Mouse (Mus musculus): Measurements from ENCODE around the gene Gm8677. TPM values are rescaled to one million over a fixed set of nuclear protein-coding genes. Genes with fewer than 3 reads are reported as not detected.
"Not testable (repeated sequence)": the region's sequence is repeated elsewhere in the genome, so short reads cannot be mapped to it uniquely, and the experiment has no call there.

The Gm8677 gene
- not detected in 2 replicates for polyA plus RNA-seq (2015; fragmentation: Nextera tagmentation; extraction: Ambion mirVana)

GRCm38 (mm10) chr7:22534787-22535186, at the start of gene Gm8677:
Gm8677 (minus strand) TSS chr7:22534887.
- not testable (repeated sequence) for H3K9ac ChIP-seq (ENCODE audit: low read depth, low read length)
- no CpG with 5 or more reads among the region's 1 CpGs for WGBS

GRCm38 (mm10) chr7:22565243-22565642, 30.6 kb upstream of the Gm8677 start, which contains the start of gene Gm4201:
Gm4201 (minus strand) TSS chr7:22565343.
- H3K4me3 ChIP-seq (ENCODE audit: low read length); H3K27me3 ChIP-seq (replicated peaks; ENCODE audit: control insufficient read depth, insufficient read depth, low read length); H3K4me2 ChIP-seq (ENCODE audit: low read depth, low read length); H3K9me3 ChIP-seq (ENCODE audit: control insufficient read depth, low read length); H3K9ac ChIP-seq (ENCODE audit: low read depth, low read length); ATAC-seq; H3K27ac ChIP-seq (ENCODE audit: low read length); H3K4me1 ChIP-seq (ENCODE audit: control insufficient read depth, insufficient read depth, low read length); H3K36me3 ChIP-seq (ENCODE audit: control insufficient read depth, insufficient read depth, low read length): not testable (repeated sequence)
- no CpG with 5 or more reads among the region's 3 CpGs for whole genome bisulfite sequencing

More at GRCm38 (mm10) chr7:22534787-22535186, at the start of gene Gm8677:
- H3K4me1 ChIP-seq (ENCODE audit: control insufficient read depth, insufficient read depth, low read length); H3K27me3 ChIP-seq (replicated peaks; ENCODE audit: control insufficient read depth, insufficient read depth, low read length); H3K4me3 ChIP-seq (ENCODE audit: low read length); H3K9me3 ChIP-seq (ENCODE audit: control insufficient read depth, low read length); H3K4me2 ChIP-seq (ENCODE audit: low read depth, low read length); ATAC-seq; H3K27ac ChIP-seq (ENCODE audit: low read length); H3K36me3 ChIP-seq (ENCODE audit: control insufficient read depth, insufficient read depth, low read length): not testable (repeated sequence)

- H3K27me3 ChIP-seq (replicated peaks; ENCODE audit: control insufficient read depth, insufficient read depth, low read length); H3K36me3 ChIP-seq (ENCODE audit: control insufficient read depth, insufficient read depth, low read length); H3K4me1 ChIP-seq (ENCODE audit: control insufficient read depth, insufficient read depth, low read length); H3K4me3 ChIP-seq (ENCODE audit: low read length); H3K9ac ChIP-seq (ENCODE audit: low read depth, low read length); H3K4me2 ChIP-seq (ENCODE audit: low read depth, low read length); H3K9me3 ChIP-seq (ENCODE audit: control insufficient read depth, low read length); H3K27ac ChIP-seq (ENCODE audit: low read length); ATAC-seq: not testable (repeated sequence)
- whole genome bisulfite sequencing, result no CpG with 5 or more reads among the region's 3 CpGs
Measured at GRCm38 (mm10) chr7:22522667-22523066, 12.0 kb downstream of the Gm8677 start, which contains the start of gene Vmn1r152. Vmn1r152 (plus strand) TSS chr7:22522967.

GRCm38 (mm10) chr7:22499578-22499977, 35.1 kb downstream of the Gm8677 start, which contains the start of gene Vmn1r151:
Vmn1r151 (minus strand) TSS chr7:22499678.
- H3K27me3 ChIP-seq (replicated peaks; ENCODE audit: control insufficient read depth, insufficient read depth, low read length); ATAC-seq; H3K4me2 ChIP-seq (ENCODE audit: low read depth, low read length); H3K9me3 ChIP-seq (ENCODE audit: control insufficient read depth, low read length); H3K27ac ChIP-seq (ENCODE audit: low read length); H3K36me3 ChIP-seq (ENCODE audit: control insufficient read depth, insufficient read depth, low read length); H3K4me3 ChIP-seq (ENCODE audit: low read length); H3K4me1 ChIP-seq (ENCODE audit: control insufficient read depth, insufficient read depth, low read length); H3K9ac ChIP-seq (ENCODE audit: low read depth, low read length): not testable (repeated sequence)
- 37% methylated on average over 1 of the region's 3 CpGs for whole genome bisulfite sequencing

Other genes with a start within 250 kb of the Gm8677 start
- gene Gm4187, start 205.2 kb downstream of the Gm8677 start, polyA plus RNA-seq (2015; fragmentation: Nextera tagmentation; extraction: Ambion mirVana), result not detected in 2 replicates
- gene Gm8660, start 163.8 kb downstream of the Gm8677 start, polyA plus RNA-seq (2015; fragmentation: Nextera tagmentation; extraction: Ambion mirVana), result not detected in 2 replicates
- gene Vmn1r148, start 121.3 kb downstream of the Gm8677 start, polyA plus RNA-seq (2015; fragmentation: Nextera tagmentation; extraction: Ambion mirVana), result not detected in 2 replicates
- not detected in 2 replicates for gene Vmn1r149, start 96.7 kb downstream of the Gm8677 start, polyA plus RNA-seq (2015; fragmentation: Nextera tagmentation; extraction: Ambion mirVana)
- gene Gm10665, start 70.8 kb downstream of the Gm8677 start, polyA plus RNA-seq (2015; fragmentation: Nextera tagmentation; extraction: Ambion mirVana), result not detected in 2 replicates
- gene Vmn1r151, start 35.2 kb downstream of the Gm8677 start, polyA plus RNA-seq (2015; fragmentation: Nextera tagmentation; extraction: Ambion mirVana), result not detected in 2 replicates
- gene Vmn1r152, start 11.9 kb downstream of the Gm8677 start, polyA plus RNA-seq (2015; fragmentation: Nextera tagmentation; extraction: Ambion mirVana), result not detected in 2 replicates
- not detected in 2 replicates for gene Gm4201, start 30.5 kb upstream of the Gm8677 start, polyA plus RNA-seq (2015; fragmentation: Nextera tagmentation; extraction: Ambion mirVana)
- not detected in 2 replicates for gene Gm4565, start 53.2 kb upstream of the Gm8677 start, polyA plus RNA-seq (2015; fragmentation: Nextera tagmentation; extraction: Ambion mirVana)
- gene Vmn1r155, start 123.1 kb upstream of the Gm8677 start, polyA plus RNA-seq (2015; fragmentation: Nextera tagmentation; extraction: Ambion mirVana), result not detected in 2 replicates
- gene Gm8693, start 157.4 kb upstream of the Gm8677 start, polyA plus RNA-seq (2015; fragmentation: Nextera tagmentation; extraction: Ambion mirVana), result not detected in 2 replicates
- not detected in 2 replicates for gene Gm4567, start 184.8 kb upstream of the Gm8677 start, polyA plus RNA-seq (2015; fragmentation: Nextera tagmentation; extraction: Ambion mirVana)
- gene Vmn1r157, start 226.8 kb upstream of the Gm8677 start, polyA plus RNA-seq (2015; fragmentation: Nextera tagmentation; extraction: Ambion mirVana), result not detected in 2 replicates

All from intestine, embryonic 16.5 days (tissue).